Mouse (Mus musculus) ES-Bruce4 (cell line): ENCODE results near the gene Dvl1. TPM values are rescaled to one million over a fixed set of nuclear protein-coding genes. Genes with fewer than 3 reads are reported as not detected.

ENCODE experiments used
- H3K27ac ChIP-seq: 2 replicates; pipeline ENCODE4 v1.5.1; 2012; ENCODE audit warnings: low read length, inconsistent platforms; ENCODE audit not compliant: insufficient read depth
- H3K27me3 ChIP-seq: 2 replicates; pipeline ENCODE4 v1.6.1; 2012; ENCODE audit warnings: mild to moderate bottlenecking, low read length, inconsistent platforms; ENCODE audit not compliant: control insufficient read depth, poor library complexity, insufficient read depth, severe bottlenecking
- H3K36me3 ChIP-seq: 2 replicates; pipeline ENCODE4 v1.6.1; 2012; ENCODE audit warnings: inconsistent platforms, mild to moderate bottlenecking, low read length, moderate library complexity; ENCODE audit not compliant: control insufficient read depth, poor library complexity, insufficient read depth, severe bottlenecking
- H3K4me1 ChIP-seq: one replicate; pipeline ENCODE4 v1.8.1; 2011; ENCODE audit warnings: low read length; ENCODE audit not compliant: control insufficient read depth, insufficient read depth
- H3K4me3 ChIP-seq: 2 replicates; pipeline ENCODE4 v1.5.1; 2011; ENCODE audit warnings: low read depth, mild to moderate bottlenecking, low read length
- H3K9ac ChIP-seq: 2 replicates; pipeline ENCODE4 v1.6.1; 2012; ENCODE audit warnings: low read depth, mild to moderate bottlenecking, inconsistent platforms; ENCODE audit not compliant: poor library complexity, severe bottlenecking
- H3K9me3 ChIP-seq: replicated peaks from 2 replicates; pipeline ENCODE4 v1.6.1; 2012; ENCODE audit warnings: mild to moderate bottlenecking, low read length, inconsistent platforms; ENCODE audit not compliant: control insufficient read depth, poor library complexity, insufficient read depth, severe bottlenecking
- CTCF ChIP-seq: IDR thresholded peaks from one replicate; pipeline ENCODE4 v1.8.1; 2011; ENCODE audit warnings: low read depth, low read length
- EP300 ChIP-seq: IDR thresholded peaks from 2 replicates; pipeline ENCODE4 v1.6.1; 2011; ENCODE audit warnings: low read depth, low read length; ENCODE audit not compliant: insufficient read depth
- POLR2A ChIP-seq: IDR thresholded peaks from one replicate; pipeline ENCODE4 v1.8.1; 2011; ENCODE audit warnings: low read length; ENCODE audit not compliant: insufficient read depth
- polyA plus RNA-seq: library from polyadenylated mRNA; stranded (reverse); fragments of >200 nt; gene quantifications from 2 replicates; pipeline ENCODE4 v1.2.4, GENCODE M21; 2011; ENCODE audit warnings: low read depth; ENCODE audit not compliant: missing spikeins, insufficient read depth, insufficient read length

The Dvl1 gene
- polyA plus RNA-seq, 1 experiment, result 15.2 TPM

GRCm38 (mm10) chr4:155871404-155871803 is 24.2 kb downstream of the Dvl1 start:
- Histone ChIP-seq H3K4me1 (no peaks in the 10 kb centered on the region), H3K27me3 (no peaks in the 10 kb centered on the region), H3K4me3 (no peak overlapping the region), H3K9me3 (no peaks in the 10 kb centered on the region), H3K36me3 (peaks cover 25% of the 10 kb centered on the region), H3K27ac (no peak overlapping the region), H3K9ac (no peak overlapping the region)
- TF ChIP-seq CTCF (no peak), EP300 (no peak), POLR2A (no peak)

- no peak overlapping the region for H3K9ac ChIP-seq
- H3K4me3 ChIP-seq, result no peak overlapping the region
- H3K9me3 ChIP-seq, result no peaks in the 10 kb centered on the region
- no peaks in the 10 kb centered on the region for H3K27me3 ChIP-seq
- TF ChIP-seq POLR2A (no peak), CTCF (no peak), EP300 (no peak)
- no peaks in the 10 kb centered on the region for H3K4me1 ChIP-seq
- no peak overlapping the region for H3K27ac ChIP-seq
- peaks cover 35% of the 10 kb centered on the region for H3K36me3 ChIP-seq
These were observed 36.4 kb downstream of the Dvl1 start for GRCm38 (mm10) chr4:155883587-155883986.

GRCm38 (mm10) chr4:155886330-155886729 is 39.1 kb downstream of the Dvl1 start:
- Histone ChIP-seq H3K36me3 (peaks cover 39% of the 10 kb centered on the region), H3K27me3 (no peaks in the 10 kb centered on the region), H3K9me3 (no peaks in the 10 kb centered on the region), H3K4me1 (no peaks in the 10 kb centered on the region), H3K4me3 (no peak overlapping the region), H3K9ac (no peak overlapping the region), H3K27ac (no peak overlapping the region)
- TF ChIP-seq POLR2A (no peak), EP300 (no peak), CTCF (no peak)

- Histone ChIP-seq H3K4me3 (no peak overlapping the region), H3K27me3 (no peaks in the 10 kb centered on the region), H3K36me3 (peaks cover 39% of the 10 kb centered on the region), H3K9ac (no peak overlapping the region), H3K4me1 (no peaks in the 10 kb centered on the region), H3K9me3 (no peaks in the 10 kb centered on the region), H3K27ac (no peak overlapping the region)
- no peak for TF ChIP-seq CTCF
- no peak for TF ChIP-seq EP300
- TF ChIP-seq POLR2A, result no peak
These were observed 40.5 kb downstream of the Dvl1 start for GRCm38 (mm10) chr4:155887674-155888073.

GRCm38 (mm10) chr4:155888181-155888580 is 41.0 kb downstream of the Dvl1 start:
- no peak overlapping the region for H3K4me3 ChIP-seq
- H3K9ac ChIP-seq, result no peak overlapping the region
- H3K4me1 ChIP-seq, result no peaks in the 10 kb centered on the region
- H3K36me3 ChIP-seq, result peaks cover 39% of the 10 kb centered on the region
- no peaks in the 10 kb centered on the region for H3K9me3 ChIP-seq
- H3K27ac ChIP-seq, result no peak overlapping the region
- no peaks in the 10 kb centered on the region for H3K27me3 ChIP-seq
- TF ChIP-seq CTCF, result no peak
- TF ChIP-seq EP300, result no peak
- TF ChIP-seq POLR2A, result no peak

GRCm38 (mm10) chr4:155889316-155889715 is 42.1 kb downstream of the Dvl1 start:
- Histone ChIP-seq H3K9ac (no peak overlapping the region), H3K27me3 (no peaks in the 10 kb centered on the region), H3K4me1 (no peaks in the 10 kb centered on the region), H3K4me3 (no peak overlapping the region), H3K27ac (no peak overlapping the region), H3K9me3 (no peaks in the 10 kb centered on the region), H3K36me3 (peaks cover 35% of the 10 kb centered on the region)
- TF ChIP-seq POLR2A (no peak), EP300 (no peak), CTCF (no peak)
